Mouse (Mus musculus) G1E (cell line): ENCODE measurements around the gene Gm37419.

Experiments
- CTCF ChIP-seq: IDR thresholded peaks from 2 replicates; pipeline ENCODE4 v1.5.1; 2012; ENCODE audit warnings: low read depth, low read length, inconsistent platforms, mixed read lengths
- GATA1 ChIP-seq: IDR thresholded peaks from 2 replicates; pipeline ENCODE4 v1.6.1; 2012; ENCODE audit warnings: borderline replicate concordance, low read length, inconsistent platforms, mixed read lengths

GRCm38 (mm10) chr16:24033259-24033658, 45.0 kb downstream of the Gm37419 start:
- TF ChIP-seq CTCF, result no peak
- TF ChIP-seq GATA1, result no peak
